Comparison of ENCODE assay signal across 8 mouse cellular contexts in genomic region chrX:134541145-134541954, GRCm38 (mm10). TPM values are rescaled to one million over a fixed set of nuclear protein-coding genes. Genes with fewer than 3 reads are reported as not detected.
DNase-seq lines count a peak whose midpoint lies in the region; ATAC-seq and TF ChIP-seq lines count a peak whose summit lies in the region.

Gene Timm8a1, minus strand, starts transcription at chrX:134541865.

- TF ChIP-seq POLR2A in brain, embryonic 14.5 days (IDR thresholded peaks at IDR 0.05; ENCODE audit: borderline replicate concordance, extremely low read depth, insufficient read depth, insufficient read length, poor library complexity, severe bottlenecking), result 0 out of 2 replicates have a peak, but pooled peaks have one; percentile 15

- WGBS in heart, embryonic 14.5 days, result 19% methylated on average over 46 of the region's 61 CpGs
- WGBS in liver, embryonic 16.5 days (ENCODE audit: insufficient replicate concordance), result 19% methylated on average over 55 of the region's 61 CpGs
- WGBS in neural tube, embryonic 11.5 days, result 16% methylated on average over 40 of the region's 61 CpGs
- WGBS in stomach, postnatal 0 days, result 21% methylated on average over 31 of the region's 61 CpGs

- H3K36me3 ChIP-seq in heart, embryonic 14.5 days (ENCODE audit: control insufficient read depth, insufficient read depth, low read length), result peaks cover 6% of the 10 kb centered on the region
- no peaks in the 10 kb centered on the region for H3K36me3 ChIP-seq in liver, embryonic 16.5 days (ENCODE audit: control insufficient read depth, insufficient read depth)
- H3K36me3 ChIP-seq in neural tube, embryonic 11.5 days (ENCODE audit: control insufficient read depth, insufficient read depth, low read length), result no peaks in the 10 kb centered on the region
- H3K36me3 ChIP-seq in stomach, postnatal 0 days (ENCODE audit: control insufficient read depth, insufficient read depth, low read length), result no peaks in the 10 kb centered on the region

- H3K4me1 ChIP-seq in heart, embryonic 14.5 days (ENCODE audit: control insufficient read depth in 2 of 2, insufficient read depth in 2 of 2, low read length in 2 of 2), result no peaks in the 10 kb centered on the region
- no peaks in the 10 kb centered on the region; the same call in 1 of the 2 replicates for H3K4me1 ChIP-seq in liver, embryonic 16.5 days (ENCODE audit: control insufficient read depth, low read depth, low read length)
- H3K4me1 ChIP-seq in neural tube, embryonic 11.5 days (ENCODE audit: control insufficient read depth, insufficient read depth, low read length), result no peaks in the 10 kb centered on the region
- H3K4me1 ChIP-seq in stomach, postnatal 0 days (replicated peaks; ENCODE audit: control insufficient read depth, insufficient read depth), result no peaks in the 10 kb centered on the region

- H3K9ac ChIP-seq in heart, embryonic 14.5 days (ENCODE audit: low read length), result peak within 1 kb of the TSS; percentile 77
- peak within 1 kb of the TSS; percentile 74 for H3K9ac ChIP-seq in liver, embryonic 16.5 days (ENCODE audit: low read depth, low read length)
- H3K9ac ChIP-seq in neural tube, embryonic 11.5 days (ENCODE audit: low read length), result peak within 1 kb of the TSS; percentile 57
- peak within 1 kb of the TSS; percentile 61 for H3K9ac ChIP-seq in stomach, postnatal 0 days (ENCODE audit: low read length)

- peak; percentile 77 for ATAC-seq in CD4-positive, CD25-positive, alpha-beta regulatory T cell, adult 4 months
- ATAC-seq in erythroid progenitor cell, adult 5-6 weeks (replicated peaks; ENCODE audit: low FRiP score, poor library complexity, severe bottlenecking), result peak; percentile 83
- ATAC-seq in heart, embryonic 14.5 days (ENCODE audit: insufficient number of reproducible peaks, insufficient read depth, low FRiP score, low read depth), result peak; percentile 87
- ATAC-seq in liver, embryonic 16.5 days (ENCODE audit: low read depth), result peak; percentile 90
- ATAC-seq in neural tube, embryonic 11.5 days (ENCODE audit: insufficient read depth, low FRiP score, low TSS enrichment), result peak; percentile 87
- peak; percentile 94 for ATAC-seq in stomach, postnatal 0 days (ENCODE audit: low FRiP score, low TSS enrichment)

- no peaks in the 10 kb centered on the region for H3K27me3 ChIP-seq in heart, embryonic 14.5 days (ENCODE audit: control insufficient read depth, insufficient read depth, low read length)
- H3K27me3 ChIP-seq in liver, embryonic 16.5 days (ENCODE audit: control insufficient read depth, insufficient read depth, low read depth, low read length), result no peaks in the 10 kb centered on the region
- no peaks in the 10 kb centered on the region for H3K27me3 ChIP-seq in neural tube, embryonic 11.5 days (ENCODE audit: control insufficient read depth, insufficient read depth, low read length)
- H3K27me3 ChIP-seq in stomach, postnatal 0 days (ENCODE audit: control insufficient read depth, insufficient read depth, low read length), result no peaks in the 10 kb centered on the region

- TF ChIP-seq EP300 in stomach, postnatal 0 days (optimal IDR thresholded peaks at IDR 0.05), result no peak

- no peak for TF ChIP-seq CTCF in brain, embryonic 14.5 days (IDR thresholded peaks at IDR 0.05; ENCODE audit: borderline replicate concordance, extremely low read depth, insufficient read depth, insufficient read length)
- no peak for TF ChIP-seq CTCF in stomach, postnatal 0 days (IDR thresholded peaks at IDR 0.05; ENCODE audit: low read depth)

- H3K27ac ChIP-seq in heart, embryonic 14.5 days (replicated peaks in 1 of 2; ENCODE audit: control insufficient read depth in 1 of 2, insufficient read depth in 1 of 2, low read depth in 2 of 2, low read length in 2 of 2), result peak within 1 kb of the TSS; percentile 90 to 91
- H3K27ac ChIP-seq in liver, embryonic 16.5 days (ENCODE audit: low read length), result peak within 1 kb of the TSS; percentile 80
- H3K27ac ChIP-seq in neural tube, embryonic 11.5 days (ENCODE audit: low read depth, low read length), result no peak within 1 kb of the TSS
- H3K27ac ChIP-seq in stomach, postnatal 0 days (replicated peaks), result peak within 1 kb of the TSS; percentile 88

- H3K9me3 ChIP-seq in heart, embryonic 14.5 days (ENCODE audit: control insufficient read depth, low read length), result no peaks in the 10 kb centered on the region
- no peaks in the 10 kb centered on the region for H3K9me3 ChIP-seq in liver, embryonic 16.5 days (replicated peaks; ENCODE audit: control insufficient read depth, low read length)
- no peaks in the 10 kb centered on the region for H3K9me3 ChIP-seq in neural tube, embryonic 11.5 days (ENCODE audit: control insufficient read depth, low read length)
- no peaks in the 10 kb centered on the region for H3K9me3 ChIP-seq in stomach, postnatal 0 days (ENCODE audit: control insufficient read depth, low read length)

- H3K4me2 ChIP-seq in heart, embryonic 14.5 days (ENCODE audit: low read length), result peak within 1 kb of the TSS; percentile 56
- H3K4me2 ChIP-seq in liver, embryonic 16.5 days (ENCODE audit: low read depth, low read length), result peak within 1 kb of the TSS; percentile 57
- peak within 1 kb of the TSS; percentile 43 for H3K4me2 ChIP-seq in neural tube, embryonic 11.5 days (ENCODE audit: low read depth)
- H3K4me2 ChIP-seq in stomach, postnatal 0 days (replicated peaks; ENCODE audit: low read depth), result peak within 1 kb of the TSS; percentile 58

- DNase-seq in brain, embryonic 14.5 days (ENCODE audit: low read depth), result peak; percentile 75
- peak; percentile 78 for DNase-seq in kidney, postnatal 10 days
- peak; percentile 70 for DNase-seq in neural tube, embryonic 11.5 days (ENCODE audit: low spot score)
- peak; percentile 85 for DNase-seq in stomach, postnatal 0 days (ENCODE audit: low spot score)

- H3K4me3 ChIP-seq in heart, embryonic 14.5 days (ENCODE audit: control insufficient read depth in 1 of 2, insufficient read depth in 1 of 2, low read depth in 1 of 2, low read length in 2 of 2), result peak within 1 kb of the TSS; percentile 64 to 75
- peak within 1 kb of the TSS; percentile 69 for H3K4me3 ChIP-seq in liver, embryonic 16.5 days (ENCODE audit: low read depth, low read length)
- H3K4me3 ChIP-seq in neural tube, embryonic 11.5 days (ENCODE audit: low read depth, low read length), result peak within 1 kb of the TSS; percentile 47
- H3K4me3 ChIP-seq in stomach, postnatal 0 days (ENCODE audit: low read depth, low read length), result peak within 1 kb of the TSS; percentile 47

RNA-seq across cellular contexts. Expression of gene Timm8a1, which starts in this region (rescaled TPM):
- 10 to 100 TPM; 28.8 to 36.1 TPM for polyA plus RNA-seq in CD4-positive, CD25-positive, alpha-beta regulatory T cell, adult 4 months (2017; shearing (Covaris generic))
- 11.3 and 12.8 TPM in 2 replicates for polyA plus RNA-seq in brain, embryonic 14.5 days (2012; rRNA removed)
- 13.8 and 15.9 TPM in 2 replicates for total RNA-seq in erythroid progenitor cell, adult 5-6 weeks (2015; ENCODE audit: low replicate concordance)
- 6.4 and 12.6 TPM in 2 replicates for total RNA-seq in erythroid progenitor cell, adult 5-6 weeks (2017; ENCODE audit: low replicate concordance)
- polyA plus RNA-seq in heart, embryonic 14.5 days (2014; fragmentation: Nextera tagmentation; extraction: Ambion mirVana), result 70.6 and 73.9 TPM in 2 replicates
- polyA plus RNA-seq in liver, embryonic 16.5 days (2015; fragmentation: Nextera tagmentation; extraction: Ambion mirVana), result 62.2 and 65.2 TPM in 2 replicates
- polyA plus RNA-seq in neural tube, embryonic 11.5 days (2014; fragmentation: Nextera tagmentation; extraction: Ambion mirVana), result 66.5 and 67.0 TPM in 2 replicates
- 63.1 and 63.4 TPM in 2 replicates for polyA plus RNA-seq in stomach, postnatal 0 days (2015; fragmentation: Nextera tagmentation; extraction: Ambion mirVana)
